Mouse (Mus musculus) left cerebral cortex, postnatal 14 days (tissue): ENCODE results near the gene Rcan2. TPM values are rescaled to one million over a fixed set of nuclear protein-coding genes. Genes with fewer than 3 reads are reported as not detected.

ENCODE experiments used
- DNase-seq, 2 experiments: peaks; one replicate each; pipeline ENCODE4 v3.0.0; 2021 to 2022; ENCODE audit warnings: low spot score in 2 of 2, mixed read lengths in 1 of 2
- intact Hi-C: fragments of 180-260 bp; cut with DNase I; formaldehyde crosslinking; loops from one replicate; pipeline ENCODE4 v1.15.1; 2025
- total RNA-seq, 2 experiments: library from RNA; stranded (reverse); gene quantifications; 2 replicates each; pipeline ENCODE4 v1.2.3; 2021

Gene Rcan2
- total RNA-seq, 2 experiments from 2014 or later = 112 to 122 TPM

GRCm38 (mm10) chr17:43989334-43989945 lies 188.3 kb downstream of the Rcan2 start:
- no peak for DNase-seq

GRCm38 (mm10) chr17:43990957-43991383 lies 189.8 kb downstream of the Rcan2 start:
- peak; percentile 23 to 48 for DNase-seq
- intact Hi-C loops = no loop called here

More at GRCm38 (mm10) chr17:43989334-43989945, 188.3 kb downstream of the Rcan2 start:
- intact Hi-C loops = no loop called here

GRCm38 (mm10) chr17:43994080-43994479 lies 192.9 kb downstream of the Rcan2 start:
- intact Hi-C loops = no loop called here
- DNase-seq = no peak

GRCm38 (mm10) chr17:43997514-43997913 lies 196.4 kb downstream of the Rcan2 start:
- intact Hi-C loops = no loop called here
- peak in 1 of 2 experiments; percentile 38 for DNase-seq

GRCm38 (mm10) chr17:43998095-43998494 lies 196.9 kb downstream of the Rcan2 start:
- intact Hi-C loops = no loop called here

GRCm38 (mm10) chr17:44004401-44004800 lies 203.2 kb downstream of the Rcan2 start:
- DNase-seq = no peak
- intact Hi-C loops = no loop called here

More at GRCm38 (mm10) chr17:43998095-43998494, 196.9 kb downstream of the Rcan2 start:
- no peak for DNase-seq

GRCm38 (mm10) chr17:44007411-44007810 lies 206.3 kb downstream of the Rcan2 start:
- no peak for DNase-seq
- intact Hi-C loops = no loop called here

- intact Hi-C loops = no loop called here
- DNase-seq = no peak
Observed at GRCm38 (mm10) chr17:44011917-44012316, 210.8 kb downstream of the Rcan2 start.

- intact Hi-C loops = no loop called here
- no peak for DNase-seq
Observed at GRCm38 (mm10) chr17:44013756-44014510, 212.8 kb downstream of the Rcan2 start.

GRCm38 (mm10) chr17:44016314-44016713 lies 215.2 kb downstream of the Rcan2 start:
- no peak for DNase-seq
- intact Hi-C loops = no loop called here

- DNase-seq = no peak
- intact Hi-C loops = no loop called here
Observed at GRCm38 (mm10) chr17:44020707-44021220, 219.6 kb downstream of the Rcan2 start.

GRCm38 (mm10) chr17:44023842-44024241 lies 222.7 kb downstream of the Rcan2 start:
- intact Hi-C loops = no loop called here
- no peak for DNase-seq

GRCm38 (mm10) chr17:44025011-44025410 lies 223.9 kb downstream of the Rcan2 start:
- no peak for DNase-seq
- intact Hi-C loops = loop anchor here (5.0 kb wide), 1 partner anchor 73 kb away; no protein-coding TSS in a partner anchor

- DNase-seq = peak in 1 of 2 experiments; percentile 31
- intact Hi-C loops = loop anchor here (5.0 kb wide), 1 partner anchor 74 kb away; no protein-coding TSS in a partner anchor
Observed at GRCm38 (mm10) chr17:44025935-44026334, 224.8 kb downstream of the Rcan2 start.

GRCm38 (mm10) chr17:44026378-44026777 lies 225.2 kb downstream of the Rcan2 start:
- intact Hi-C loops = loop anchor here (5.0 kb wide), 1 partner anchor 74 kb away; no protein-coding TSS in a partner anchor
- peak; percentile 23 to 59 for DNase-seq

- DNase-seq = no peak
- intact Hi-C loops = loop anchor here (5.0 kb wide), 1 partner anchor 74 kb away; no protein-coding TSS in a partner anchor
Observed at GRCm38 (mm10) chr17:44026786-44027185, 225.6 kb downstream of the Rcan2 start.

GRCm38 (mm10) chr17:44027311-44027710 lies 226.2 kb downstream of the Rcan2 start:
- intact Hi-C loops = loop anchor here (5.0 kb wide), 1 partner anchor 75 kb away; no protein-coding TSS in a partner anchor
- no peak for DNase-seq

GRCm38 (mm10) chr17:44029616-44030015 lies 228.5 kb downstream of the Rcan2 start:
- intact Hi-C loops = loop anchor here (5.0 to 10.0 kb wide), 2 partner anchors 77 to 325 kb away; no protein-coding TSS in a partner anchor
- DNase-seq = peak in 1 of 2 experiments; percentile 42

- intact Hi-C loops = loop anchor here (10.0 kb wide), 1 partner anchor 326 kb away; no protein-coding TSS in a partner anchor
- peak; percentile 21 to 53 for DNase-seq
Observed at GRCm38 (mm10) chr17:44030776-44031587, 229.8 kb downstream of the Rcan2 start.
